Mouse (Mus musculus) ovary, adult 18-20 months (tissue): ENCODE measurements at regions not wholly inside any gene's neighbourhood (a gene's known extent, or its start where the extent isn't known, plus 50 kb on each side); places are given as distances from the start of the nearest gene placed in this dataset.

Experiments
- DNase-seq: peaks from one replicate; pipeline ENCODE4 v3.0.0; 2022; ENCODE audit warnings: low spot score, mixed read lengths

- peak; percentile 25 for DNase-seq
Observed at GRCm38 (mm10) chr7:93424717-93425116, 345.1 kb downstream of the Fam181b start.

GRCm38 (mm10) chr7:93435034-93435433, 355.4 kb downstream of the Fam181b start:
- DNase-seq = no peak

- DNase-seq = no peak
Observed at GRCm38 (mm10) chr7:93454071-93454470, 374.4 kb downstream of the Fam181b start.

GRCm38 (mm10) chr7:93463377-93463776, 383.7 kb downstream of the Fam181b start:
- DNase-seq = no peak

- DNase-seq = no peak
Observed at GRCm38 (mm10) chr7:93473371-93473770, 393.7 kb downstream of the Fam181b start.

- DNase-seq = no peak
Observed at GRCm38 (mm10) chr7:93510636-93511035, 431.0 kb downstream of the Fam181b start.

- no peak for DNase-seq
Observed at GRCm38 (mm10) chr7:93511237-93511636, 431.6 kb downstream of the Fam181b start.

GRCm38 (mm10) chr7:93559131-93559530, 479.5 kb downstream of the Fam181b start:
- DNase-seq = no peak

GRCm38 (mm10) chr7:93577523-93577922, 497.9 kb downstream of the Fam181b start:
- DNase-seq = no peak

GRCm38 (mm10) chr7:93587121-93587520, 507.5 kb downstream of the Fam181b start:
- no peak for DNase-seq

- DNase-seq = no peak
Observed at GRCm38 (mm10) chr7:93588088-93588487, 508.4 kb downstream of the Fam181b start.
